Mouse (Mus musculus): ENCODE results near the gene Golt1a.

- TF ChIP-seq CTCF (IDR thresholded peaks at IDR 0.05; ENCODE audit: low read depth): no peak
- TF ChIP-seq EP300 (optimal IDR thresholded peaks at IDR 0.05): no peak
These were observed 18.7 kb downstream of the Golt1a start for GRCm38 (mm10) chr1:133328299-133328795.
